Mouse (Mus musculus) heart, adult 18-20 months (tissue): ENCODE results near the gene Cxcl2. TPM values are rescaled to one million over a fixed set of nuclear protein-coding genes. Genes with fewer than 3 reads are reported as not detected.

Source experiments
- DNase-seq, 2 experiments: peaks; one replicate each; pipeline ENCODE4 v3.0.0; 2021 to 2022; ENCODE audit warnings: mixed read lengths in 1 of 2
- long read RNA-seq, 2 experiments: library from polyadenylated mRNA; stranded (forward); transcript quantifications; one replicate each; pipeline ENCODE4 v2.0.0; 2021
- total RNA-seq, 2 experiments: library from RNA; stranded (reverse); gene quantifications; 2 replicates each; pipeline ENCODE4 v1.2.3; 2021

The Cxcl2 gene
- total RNA-seq: not detected
- long read RNA-seq, experiment 1: 0 reads
- long read RNA-seq, experiment 2: 0 reads

DNA sequence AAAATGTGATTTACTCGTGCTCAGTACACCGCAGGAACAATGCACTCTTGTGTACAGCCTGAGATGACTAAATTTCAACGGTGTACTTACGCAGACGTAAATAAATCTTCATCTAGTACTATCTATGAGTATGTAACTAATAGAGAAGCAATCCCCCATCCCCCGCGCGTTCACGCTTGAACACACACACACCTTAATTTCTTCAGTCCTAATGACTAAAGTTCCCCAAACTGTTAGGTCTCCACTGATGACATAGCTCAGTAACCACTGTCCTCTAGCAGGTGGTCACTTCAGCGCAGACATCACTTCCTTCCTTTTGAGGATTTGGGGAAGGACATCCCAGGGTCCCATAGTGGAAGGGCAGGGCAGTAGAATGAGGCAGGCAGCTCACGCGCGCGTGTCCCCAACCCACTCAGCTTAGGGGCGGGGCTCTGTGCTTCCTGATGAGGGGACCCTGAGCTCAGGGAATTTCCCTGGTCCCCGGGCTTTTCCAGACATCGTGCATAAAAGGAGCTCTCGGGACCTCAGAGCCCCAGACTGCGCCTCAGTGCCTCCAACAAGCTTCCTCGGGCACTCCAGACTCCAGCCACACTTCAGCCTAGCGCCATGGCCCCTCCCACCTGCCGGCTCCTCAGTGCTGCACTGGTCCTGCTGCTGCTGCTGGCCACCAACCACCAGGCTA lies at the start of gene Cxcl2:
Cxcl2 (plus strand) TSS at position 533 of the 682 bp plus-strand sequence.
- DNase-seq: no peak

DNA sequence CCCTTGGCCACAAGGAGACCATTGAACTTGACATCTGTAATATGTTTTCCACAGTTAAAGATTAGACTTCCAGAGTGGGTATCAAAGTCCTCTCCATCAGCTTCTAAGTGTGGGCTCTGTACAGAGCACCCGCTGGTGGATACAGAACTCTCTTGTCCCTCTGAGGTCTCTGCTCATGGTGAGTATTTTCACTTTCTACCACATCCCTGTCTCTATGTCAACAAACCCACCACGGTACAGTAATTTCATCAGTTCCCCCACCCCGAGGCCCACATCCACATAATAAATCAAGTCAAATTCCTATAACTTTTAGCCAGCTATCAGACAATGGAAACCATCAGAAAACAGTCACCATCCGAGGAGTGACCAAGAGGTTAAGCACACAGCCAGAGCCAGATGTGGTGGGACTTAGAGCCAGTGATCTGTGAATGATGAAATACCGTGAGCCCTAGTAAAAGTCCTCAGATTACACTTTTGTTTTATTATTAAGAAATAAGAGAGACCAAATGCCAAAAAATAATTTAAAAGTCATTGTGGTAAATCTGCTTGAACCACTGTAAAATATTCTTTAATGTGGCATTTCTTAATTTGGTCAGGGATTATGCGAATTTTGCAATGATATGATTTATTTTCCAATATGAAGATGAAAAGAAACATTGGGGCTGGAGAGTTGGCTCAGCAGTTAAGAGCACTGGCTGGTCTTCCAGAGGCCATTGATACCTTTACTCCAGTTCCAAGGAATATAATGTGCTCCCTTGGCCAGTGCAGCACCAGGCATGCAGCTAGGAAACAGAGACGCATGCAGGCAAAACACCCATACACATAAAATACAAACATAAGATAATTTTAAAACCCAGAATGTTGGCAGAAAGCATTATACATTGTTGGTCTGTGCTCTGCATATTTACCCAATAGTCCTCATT lies 48.1 kb upstream of the Cxcl2 start:
- no peak for DNase-seq

DNA sequence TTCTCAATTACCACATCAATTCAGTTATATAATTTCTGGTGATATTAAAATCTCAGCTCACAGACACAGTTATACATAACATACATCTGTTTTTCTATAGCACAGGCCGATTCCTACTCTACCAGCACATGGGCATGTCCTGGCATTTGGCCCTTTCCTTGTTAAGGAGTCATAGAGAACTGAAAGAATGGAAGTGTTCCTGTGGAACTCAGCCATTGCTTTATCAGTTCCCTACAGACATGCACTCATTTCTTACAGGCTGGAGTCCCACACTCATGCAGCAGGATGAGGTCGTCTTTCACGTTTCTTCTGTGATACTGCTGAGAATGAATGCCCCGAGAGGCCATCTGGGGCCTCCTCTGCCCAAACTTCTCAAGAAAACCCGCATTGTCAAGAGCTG lies 46.2 kb upstream of the Cxcl2 start:
- DNase-seq: no peak

DNA sequence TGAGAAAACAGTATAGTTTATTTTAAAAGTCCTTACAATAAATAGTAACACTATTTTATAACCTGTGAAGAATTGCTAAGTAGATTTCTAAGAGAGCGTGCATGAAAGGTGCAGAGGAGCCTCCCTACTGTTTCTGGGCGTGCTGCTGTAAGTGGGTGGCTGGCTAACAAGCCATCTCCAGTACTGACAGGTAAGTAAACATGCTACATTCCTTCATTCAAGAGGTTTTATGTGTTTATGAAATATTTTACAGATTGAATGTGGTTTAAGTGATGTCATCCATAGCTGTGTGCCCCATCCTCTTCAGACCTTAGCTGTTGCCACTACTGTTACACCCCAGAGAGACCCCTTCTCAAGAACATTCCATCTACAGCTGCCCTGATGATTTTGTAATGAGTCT lies 45.2 kb upstream of the Cxcl2 start:
- DNase-seq: no peak

DNA sequence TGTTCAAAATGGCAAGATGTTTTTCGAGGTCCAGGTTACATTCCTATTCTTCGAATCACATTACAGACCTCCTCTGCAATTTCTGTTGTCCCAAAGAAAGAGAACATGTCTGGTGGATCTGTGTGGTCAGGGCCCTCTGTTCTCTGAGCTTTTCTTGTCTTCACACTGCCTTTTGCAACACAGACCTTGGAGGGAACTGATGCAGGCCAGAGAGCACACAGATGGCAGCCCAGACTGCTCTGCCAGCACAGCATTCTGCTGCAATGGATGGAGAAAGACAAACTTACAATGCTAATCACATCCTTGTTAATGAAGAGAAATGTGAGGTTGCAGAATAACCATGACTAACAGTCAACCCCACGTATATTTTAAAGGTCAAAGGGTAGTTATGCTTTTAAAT lies 44.6 kb upstream of the Cxcl2 start:
- DNase-seq: no peak

DNA sequence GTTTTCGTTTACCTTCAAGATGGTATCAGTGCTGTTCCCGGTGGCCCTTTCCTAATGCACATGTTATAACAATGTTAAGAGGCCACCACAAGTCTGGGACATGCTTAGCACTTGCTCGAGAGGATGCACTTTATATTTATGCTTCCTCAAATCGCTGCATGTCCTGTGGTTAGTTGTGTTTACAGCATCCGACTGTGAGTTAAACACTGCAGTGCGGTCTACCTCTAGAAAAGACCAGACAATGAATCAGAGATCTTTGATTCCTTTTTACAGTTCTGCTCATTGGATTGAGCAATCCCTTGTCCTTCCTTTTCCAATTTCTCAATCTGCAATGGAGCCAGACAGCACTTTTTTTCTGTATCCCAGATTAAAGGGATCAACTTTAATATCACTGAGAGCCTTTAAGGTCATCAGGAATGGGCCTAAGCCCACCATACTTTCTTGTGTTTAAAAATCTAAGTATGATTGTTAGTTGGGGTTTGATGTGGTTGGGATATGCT lies 41.7 kb upstream of the Cxcl2 start:
- DNase-seq: no peak

DNA sequence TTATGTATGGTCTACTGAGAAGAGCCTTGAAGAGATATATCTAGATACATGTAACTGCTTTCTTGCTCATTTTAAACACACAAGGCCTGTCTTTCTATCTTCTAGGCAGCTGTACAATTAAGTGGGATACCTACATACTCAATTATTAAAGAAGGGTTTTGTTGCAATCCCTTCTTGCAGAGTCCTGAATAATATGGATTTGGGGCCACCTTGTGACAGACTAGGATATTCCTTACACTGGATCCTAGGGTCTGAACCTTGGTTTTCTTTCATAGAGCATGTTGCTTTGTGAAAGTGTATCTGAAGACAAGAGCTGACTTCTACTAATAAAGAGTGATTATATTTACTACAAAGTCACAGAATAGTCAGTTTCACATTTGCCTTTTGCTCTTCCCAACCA lies 36.9 kb upstream of the Cxcl2 start:
- DNase-seq: no peak

DNA sequence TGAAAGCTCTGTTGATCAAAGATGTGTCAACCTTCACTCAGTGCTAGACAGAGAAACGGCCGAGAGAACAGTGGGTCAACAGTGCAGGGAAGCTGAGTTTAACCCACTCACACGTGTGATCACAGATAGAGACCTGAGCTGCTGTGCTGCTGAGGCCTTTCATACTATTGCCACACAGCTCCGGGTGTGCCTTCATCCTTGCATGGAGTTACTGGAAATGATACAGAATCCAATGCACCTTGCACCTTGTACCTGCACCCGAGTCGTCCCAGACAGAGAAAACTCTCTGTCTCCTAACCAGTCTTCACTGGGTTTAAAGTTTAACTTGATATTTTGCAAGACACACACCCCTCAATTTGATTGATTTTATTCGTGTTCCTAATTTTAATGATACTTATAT lies 31.3 kb upstream of the Cxcl2 start:
- no peak for DNase-seq

DNA sequence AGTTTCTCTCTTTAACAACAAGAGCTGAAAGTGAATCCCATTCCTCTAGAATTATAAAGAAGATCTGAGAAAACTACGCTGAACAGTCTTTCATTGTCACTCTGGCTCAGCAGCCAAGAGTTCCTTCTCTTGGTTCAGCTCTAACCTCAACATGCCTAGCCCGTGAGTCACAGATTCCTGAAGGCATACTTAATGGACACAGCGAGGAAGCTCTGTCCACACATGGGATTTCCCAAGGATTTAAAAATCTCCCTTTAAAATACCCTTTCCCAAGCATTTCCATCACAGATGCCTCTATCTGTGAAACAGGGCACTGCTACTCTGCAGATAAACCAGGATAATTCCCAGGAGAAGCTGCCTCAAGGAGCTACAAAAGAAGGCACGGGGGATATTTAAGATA lies 27.6 kb upstream of the Cxcl2 start:
- DNase-seq: peak; percentile 53 to 72

DNA sequence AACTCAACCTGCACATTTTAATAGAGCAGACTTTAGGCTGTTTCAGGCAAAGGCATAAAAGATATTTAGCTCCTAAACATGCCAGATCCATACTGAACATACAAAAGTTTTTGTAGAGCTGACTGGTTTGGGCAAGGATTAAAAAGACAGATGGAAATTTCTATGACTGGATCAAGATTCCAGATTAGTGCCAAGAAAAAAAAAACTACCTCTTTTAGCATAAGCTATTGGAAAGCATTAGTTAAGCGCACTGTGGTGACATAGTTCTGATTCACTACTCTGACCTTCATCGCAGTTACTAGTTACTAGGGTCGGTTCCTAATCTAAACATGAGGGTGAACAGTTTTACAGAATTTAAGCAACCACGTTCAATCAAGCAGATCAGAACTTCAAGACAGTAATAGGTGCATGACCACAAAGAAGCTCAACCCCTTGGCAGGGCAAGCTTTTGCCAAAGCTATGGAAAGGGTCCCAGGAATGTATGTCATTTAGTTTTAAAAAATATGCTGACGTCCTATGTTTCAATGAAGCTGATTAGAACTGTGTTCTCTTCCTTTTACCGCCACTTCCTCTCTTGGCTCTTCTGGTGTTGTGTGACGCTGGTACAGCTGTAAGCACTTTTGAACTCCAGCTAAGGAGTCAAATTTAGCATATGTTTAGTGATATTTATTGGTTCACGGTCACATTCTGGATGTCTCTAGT lies 27.0 kb upstream of the Cxcl2 start:
- DNase-seq: no peak

DNA sequence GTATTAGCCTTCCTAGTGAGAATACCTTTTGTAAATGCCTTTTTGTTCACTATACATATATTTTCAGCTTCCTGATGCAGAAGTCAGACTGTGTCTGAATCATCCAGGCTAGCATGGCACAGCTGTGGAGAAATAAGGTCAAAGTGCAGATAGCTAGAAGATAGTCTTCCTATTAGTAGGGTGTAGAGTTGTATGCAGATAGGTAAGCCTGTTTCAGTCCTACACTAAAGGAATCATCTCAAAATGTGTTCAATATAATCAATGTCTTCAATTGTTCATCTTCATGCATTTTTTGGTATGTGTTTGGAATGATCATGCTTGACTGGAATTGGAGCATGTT lies 26.5 kb upstream of the Cxcl2 start:
- no peak for DNase-seq

DNA sequence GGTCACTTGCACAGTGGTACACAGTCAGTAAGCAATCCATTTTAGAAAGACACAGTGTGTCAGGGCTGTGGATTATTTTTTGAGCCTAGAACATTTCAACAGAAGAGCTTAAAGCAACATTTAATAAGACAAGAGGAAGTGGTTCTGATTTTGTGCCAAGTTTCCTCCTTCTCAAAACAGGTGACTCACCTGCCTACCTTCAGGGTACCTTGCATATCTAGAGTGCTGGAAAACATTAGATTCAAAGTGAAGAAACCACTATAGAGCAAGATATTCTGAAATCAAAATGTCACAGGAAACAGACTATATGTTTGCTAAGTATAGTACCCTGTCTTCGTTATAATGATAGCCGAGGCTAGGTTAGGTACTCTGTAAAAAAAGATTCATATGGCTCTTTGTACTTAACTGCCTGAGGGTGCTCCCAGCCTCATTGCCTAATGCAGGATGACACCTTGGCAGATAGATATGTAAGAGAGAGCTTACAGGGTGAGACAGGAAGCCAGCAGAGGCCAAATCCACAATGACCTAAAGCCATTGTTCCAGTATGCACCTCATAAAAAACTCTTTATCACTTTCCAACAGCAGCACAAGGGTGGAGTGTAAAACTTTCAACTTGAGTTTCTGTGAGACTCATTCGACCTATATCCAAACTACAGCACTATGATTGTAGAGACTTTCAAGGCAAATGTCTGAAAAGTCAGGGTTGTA lies 24.2 kb upstream of the Cxcl2 start:
- DNase-seq: no peak

DNA sequence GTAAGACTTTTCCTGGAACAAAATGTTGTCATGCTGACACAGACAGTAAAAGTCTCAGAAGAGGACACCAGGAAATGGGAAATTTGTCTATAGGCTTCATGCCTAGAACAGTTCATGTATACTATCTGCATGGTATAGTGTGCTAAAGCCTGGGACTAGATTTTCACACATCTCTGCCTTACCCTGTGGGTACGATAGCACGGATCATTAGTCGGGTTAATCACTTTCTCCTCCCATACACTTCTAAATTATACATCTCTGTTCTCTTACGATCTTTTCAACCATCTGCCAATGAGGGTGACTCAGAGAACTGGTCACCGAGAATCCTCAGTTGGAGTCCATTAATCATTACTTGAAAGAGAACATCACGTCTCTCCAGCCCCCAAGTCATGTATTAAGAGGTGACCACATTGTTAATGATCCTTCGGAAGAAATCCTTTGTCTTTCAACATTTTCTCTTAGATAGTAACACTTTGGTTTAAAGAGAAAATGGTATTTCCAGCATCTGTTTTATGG lies 23.3 kb upstream of the Cxcl2 start:
- no peak for DNase-seq

DNA sequence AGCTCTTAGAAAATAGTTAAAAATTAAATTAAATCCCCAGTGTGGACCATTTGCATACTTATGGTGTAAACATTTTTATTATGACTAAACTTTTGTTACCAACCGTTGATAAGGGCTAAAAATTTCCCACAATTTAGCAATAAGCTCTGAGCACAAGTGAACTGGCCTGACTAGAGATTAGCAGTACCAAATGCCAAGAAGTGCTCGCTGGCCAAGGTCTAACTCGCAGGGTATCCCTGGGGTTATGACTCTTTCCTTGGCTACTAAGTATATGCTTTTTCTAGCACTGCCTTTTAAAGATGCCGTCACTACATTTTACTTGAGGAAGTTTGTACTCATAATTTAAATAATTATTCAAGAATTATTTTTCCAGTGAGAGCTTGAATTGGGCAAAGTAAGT lies 22.6 kb upstream of the Cxcl2 start:
- DNase-seq: peak in 1 of 2 experiments; percentile 62

DNA sequence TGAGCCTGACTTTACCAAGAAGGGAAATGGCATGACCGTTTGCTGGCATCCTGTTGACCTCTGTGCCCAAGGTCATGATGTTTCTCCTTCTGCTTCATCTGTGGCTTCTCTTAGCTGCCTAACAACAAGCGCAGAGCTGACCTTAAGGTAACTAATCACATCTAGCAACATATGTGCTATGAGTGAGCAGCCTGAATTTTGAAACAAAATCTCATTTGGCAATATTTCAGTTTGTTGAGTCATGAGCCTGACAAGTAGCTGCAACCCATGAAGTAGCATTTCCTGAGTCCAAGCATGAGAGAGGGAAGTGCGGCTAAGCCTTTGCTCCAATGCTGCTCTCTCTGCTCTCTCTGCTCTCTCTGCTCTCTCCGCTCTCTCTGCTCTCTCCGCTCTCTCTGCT lies 22.0 kb upstream of the Cxcl2 start:
- peak in 1 of 2 experiments; percentile 50 for DNase-seq

DNA sequence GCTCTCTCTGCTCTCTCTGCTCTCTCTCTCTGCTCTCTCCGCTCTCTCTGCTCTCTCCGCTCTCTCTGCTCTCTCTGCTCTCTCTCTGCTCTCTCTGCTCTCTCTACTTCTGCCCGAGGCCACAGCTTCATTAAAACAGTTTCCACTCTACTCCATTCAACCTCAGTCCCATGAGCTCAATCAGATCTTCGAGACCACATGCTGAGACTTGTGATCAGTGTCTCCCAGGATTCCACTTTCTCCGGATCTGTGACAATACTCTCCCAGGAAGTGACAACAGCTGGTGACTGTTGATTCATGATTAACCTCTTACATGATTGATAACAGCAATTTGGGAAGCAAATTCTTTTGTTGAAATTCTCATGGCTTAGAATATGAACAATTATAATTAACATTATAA lies 21.5 kb upstream of the Cxcl2 start:
- no peak for DNase-seq

DNA sequence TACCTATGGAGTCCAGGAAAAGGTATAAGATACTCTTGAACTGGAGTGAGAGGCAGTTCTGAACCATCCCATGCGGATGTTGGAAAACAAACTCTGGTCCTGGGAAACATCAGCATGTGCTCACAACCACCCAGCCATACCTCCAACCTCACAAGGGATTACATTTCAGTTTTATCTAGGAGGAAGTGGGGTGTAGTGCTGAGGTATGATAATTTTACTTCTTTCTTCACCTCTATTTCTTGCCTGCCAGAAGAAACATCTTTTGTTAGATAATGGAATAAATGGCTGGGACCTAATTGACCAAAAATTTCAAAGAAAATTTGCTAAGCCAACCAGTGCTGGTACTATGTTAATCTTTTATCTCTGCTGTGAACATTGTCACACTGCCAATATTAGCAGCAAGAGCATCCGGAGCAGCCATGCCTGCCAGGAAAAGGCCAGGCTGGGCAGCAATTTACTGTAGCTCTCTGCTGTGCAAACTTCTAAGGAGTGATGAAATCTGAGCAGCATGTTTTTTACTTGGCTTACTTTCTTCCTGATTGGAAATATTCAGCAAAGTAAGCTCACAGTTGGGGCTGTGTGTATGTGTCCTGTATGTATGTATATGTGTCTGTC lies 18.9 kb upstream of the Cxcl2 start:
- DNase-seq: peak in 1 of 2 experiments; percentile 40

DNA sequence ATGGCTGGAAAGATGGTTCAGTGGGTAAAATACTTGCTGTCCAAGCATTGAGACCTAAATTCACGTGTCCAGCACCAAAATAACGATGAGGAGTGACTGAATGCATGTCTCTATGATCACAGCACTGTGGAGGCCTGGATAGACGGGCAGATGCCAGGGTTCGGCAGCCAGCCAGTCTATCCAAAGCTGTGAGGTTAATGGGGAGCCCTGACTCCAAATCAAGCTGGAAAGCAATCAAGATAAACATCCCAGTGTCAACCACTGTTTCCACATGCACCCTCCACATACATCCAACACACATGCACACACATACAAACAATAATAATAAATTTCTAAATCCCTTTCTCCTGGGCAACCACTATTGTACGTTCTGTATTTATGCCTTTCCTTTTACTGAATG lies 15.0 kb upstream of the Cxcl2 start:
- no peak for DNase-seq

DNA sequence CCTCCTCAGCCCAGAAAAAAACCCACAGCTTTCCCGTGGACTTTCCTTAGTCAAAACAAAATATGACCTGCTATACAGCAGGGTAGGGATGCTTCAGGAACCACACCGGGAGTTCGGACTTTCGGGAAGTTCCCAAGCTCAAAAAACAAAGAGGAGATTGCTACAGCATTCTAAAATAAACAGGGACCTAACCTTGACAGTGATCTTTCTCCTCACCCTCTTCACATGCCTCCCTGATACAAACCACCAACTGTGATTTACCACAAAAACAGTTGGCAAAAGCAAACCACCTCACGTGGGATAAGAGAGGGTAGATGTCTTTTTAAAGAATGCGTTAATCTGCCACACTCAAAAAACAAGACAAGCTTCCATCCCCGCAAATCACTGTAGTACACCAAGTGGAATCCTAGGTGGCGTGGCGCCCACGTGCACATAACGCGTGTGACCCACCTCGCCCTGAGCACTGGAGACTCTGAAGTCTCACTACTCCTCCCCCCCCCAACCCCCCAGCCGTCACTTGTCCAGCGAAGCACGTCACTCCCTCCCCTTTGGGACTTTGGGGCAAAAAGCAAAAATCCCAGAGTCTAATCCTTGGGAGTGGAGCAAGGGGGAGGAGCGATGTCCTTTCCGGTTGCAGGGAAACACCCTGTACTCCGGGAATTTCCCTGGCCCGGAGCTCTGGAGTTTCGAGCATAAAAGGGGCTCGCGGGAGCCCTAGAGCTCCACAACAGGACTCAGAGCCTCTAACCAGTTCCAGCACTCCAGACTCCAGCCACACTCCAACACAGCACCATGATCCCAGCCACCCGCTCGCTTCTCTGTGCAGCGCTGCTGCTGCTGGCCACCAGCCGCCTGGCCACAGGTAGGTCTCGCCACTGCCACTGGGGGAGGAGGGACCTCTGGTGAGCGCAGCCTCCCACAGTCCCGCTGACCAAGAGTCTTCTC lies 12.9 kb upstream of the Cxcl2 start, which contains the start of gene Cxcl1:
Cxcl1 (plus strand) TSS at position 723 of the 945 bp plus-strand sequence.
- peak; percentile 76 to 86 for DNase-seq

DNA sequence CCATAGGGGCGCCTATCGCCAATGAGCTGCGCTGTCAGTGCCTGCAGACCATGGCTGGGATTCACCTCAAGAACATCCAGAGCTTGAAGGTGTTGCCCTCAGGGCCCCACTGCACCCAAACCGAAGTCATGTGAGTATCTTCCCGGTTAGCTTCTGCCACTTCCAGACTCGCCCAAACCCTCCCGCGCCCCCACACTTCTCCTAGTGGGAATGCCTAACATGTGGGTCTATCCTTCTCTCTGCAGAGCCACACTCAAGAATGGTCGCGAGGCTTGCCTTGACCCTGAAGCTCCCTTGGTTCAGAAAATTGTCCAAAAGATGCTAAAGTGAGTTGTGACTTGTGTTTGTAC lies 12.2 kb upstream of the Cxcl2 start:
- no peak for DNase-seq
